ENCODE assay signal across 10 mouse cellular contexts in the genomic region with DNA sequence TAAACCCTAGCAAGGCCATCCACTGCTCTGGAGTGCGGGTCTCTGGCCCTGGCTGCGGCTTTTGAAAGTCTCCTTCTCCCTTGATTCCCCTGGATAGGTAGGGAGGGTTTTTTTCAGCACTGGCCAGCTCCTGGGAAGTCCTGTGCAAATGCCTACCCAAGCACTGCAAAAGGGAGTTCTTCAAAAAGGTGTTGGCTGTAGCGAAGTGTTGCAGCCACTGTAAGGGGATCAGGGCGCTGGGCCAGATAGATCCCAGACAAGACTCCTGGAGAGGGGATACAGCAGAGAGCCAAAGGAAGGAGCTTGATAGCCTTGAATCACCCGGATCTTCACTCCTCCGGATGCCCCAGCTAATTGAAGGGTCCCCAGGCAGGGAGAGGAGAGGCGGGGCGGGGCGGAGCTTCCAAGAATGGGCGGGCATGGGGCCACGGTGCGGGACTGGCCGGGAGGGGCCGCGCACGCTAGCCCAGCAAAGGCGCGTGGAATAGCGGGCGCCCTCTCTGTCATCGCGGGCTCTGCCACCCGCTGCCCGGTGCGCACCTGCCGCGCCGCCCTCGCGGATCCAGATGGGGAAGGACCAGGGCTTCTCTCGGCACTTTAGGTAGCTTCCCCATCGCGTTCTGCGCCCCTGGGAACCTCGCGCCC. TPM values are rescaled to one million over a fixed set of nuclear protein-coding genes. Genes with fewer than 3 reads are reported as not detected.
DNase-seq lines count a peak whose midpoint lies in the region; ATAC-seq and TF ChIP-seq lines count a peak whose summit lies in the region.
"Had no signal": no experiment of that assay in that cellular context is flagged by ENCODE, and none has a peak within 500 bp of the region (broad histone marks: within the 10 kb centered on the region; RNA-seq: fewer than 3 reads in every experiment).

No protein-coding gene starts in this region.

- peak overlapping the region; percentile 42 for H3K4me2 ChIP-seq in kidney, embryonic 14.5 days (replicated peaks; ENCODE audit: low read depth, low read length)
- peak overlapping the region; percentile 58 for H3K4me2 ChIP-seq in forebrain, embryonic 13.5 days
- 0 out of 2 replicates have a peak overlapping the region, but pooled peaks have one; percentile 13 for H3K4me2 ChIP-seq in liver, postnatal 0 days (ENCODE audit: low read depth, low read length)

- H3K9me3 ChIP-seq in kidney, embryonic 14.5 days (ENCODE audit: control insufficient read depth, low read length), result no peaks in the 10 kb centered on the region
- no peaks in the 10 kb centered on the region for H3K9me3 ChIP-seq in forebrain, embryonic 13.5 days (replicated peaks)
- H3K9me3 ChIP-seq in liver, postnatal 0 days (ENCODE audit: low read length), result no peaks in the 10 kb centered on the region

- H3K27me3 ChIP-seq in kidney, embryonic 14.5 days (ENCODE audit: control insufficient read depth, insufficient read depth, low read length), result peaks cover 76% of the 10 kb centered on the region
- H3K27me3 ChIP-seq in forebrain, embryonic 13.5 days, result peaks cover 94% of the 10 kb centered on the region
- H3K27me3 ChIP-seq in liver, postnatal 0 days (ENCODE audit: insufficient read depth, low read length), result peaks cover 74% of the 10 kb centered on the region

- H3K4me1 ChIP-seq in kidney, embryonic 14.5 days (ENCODE audit: control insufficient read depth, insufficient read depth, low read length), result 0 out of 2 replicates have a peak, but pooled peaks cover 6% of the 10 kb centered on the region
- peaks cover 25% of the 10 kb centered on the region for H3K4me1 ChIP-seq in forebrain, embryonic 13.5 days
- peaks cover 3% of the 10 kb centered on the region; the same call in 1 of the 2 replicates for H3K4me1 ChIP-seq in liver, postnatal 0 days (ENCODE audit: insufficient read depth)

- H3K4me3 ChIP-seq in kidney, embryonic 14.5 days (ENCODE audit: low read length), result peak overlapping the region; percentile 30
- peak overlapping the region; percentile 31 for H3K4me3 ChIP-seq in forebrain, embryonic 13.5 days
- H3K4me3 ChIP-seq in liver, postnatal 0 days (ENCODE audit: low read depth, low read length), result 0 out of 2 replicates have a peak overlapping the region, but pooled peaks have one; percentile 4

- no peaks in the 10 kb centered on the region for H3K36me3 ChIP-seq in kidney, embryonic 14.5 days (ENCODE audit: control insufficient read depth, insufficient read depth, low read length)
- H3K36me3 ChIP-seq in forebrain, embryonic 13.5 days (ENCODE audit: poor library complexity, severe bottlenecking), result no peaks in the 10 kb centered on the region
- no peaks in the 10 kb centered on the region for H3K36me3 ChIP-seq in liver, postnatal 0 days (replicated peaks; ENCODE audit: insufficient read depth, low read length)

- no peak for ATAC-seq in kidney, embryonic 14.5 days (ENCODE audit: low FRiP score, low TSS enrichment)
- ATAC-seq in forebrain, embryonic 13.5 days, result no peak
- no peak for ATAC-seq in liver, postnatal 0 days
- ATAC-seq: inflammation-experienced regulatory T-cells, adult 6 months had no signal

- no peak for TF ChIP-seq CTCF in liver, postnatal 0 days (IDR thresholded peaks at IDR 0.05; ENCODE audit: low read depth)

- no peak for DNase-seq in kidney, adult 9 months
- peak; percentile 20 for DNase-seq in brain, adult 2 months (ENCODE audit: low read depth, low spot score)
- no peak for DNase-seq in liver, postnatal 0 days
- no peak for DNase-seq in urinary bladder, postnatal 14 days (ENCODE audit: low spot score)
- DNase-seq in thymus, postnatal 36 days, result no peak
- no peak for DNase-seq in right cerebral cortex, postnatal 36 days (ENCODE audit: low spot score in 2 of 2)
- DNase-seq: spleen, adult 18-20 months had no signal

- 1% methylated on average over 36 of the region's 36 CpGs for WGBS in kidney, embryonic 14.5 days
- whole genome bisulfite sequencing in forebrain, embryonic 13.5 days, result under 1% methylated on average over 31 of the region's 36 CpGs
- WGBS in liver, postnatal 0 days (ENCODE audit: insufficient replicate concordance), result 2% methylated on average over 34 of the region's 36 CpGs

- H3K9ac ChIP-seq in kidney, embryonic 14.5 days (ENCODE audit: low read depth, low read length), result no peak overlapping the region
- H3K9ac ChIP-seq in forebrain, embryonic 13.5 days, result peak overlapping the region; percentile 14; the same call in 1 of the 2 replicates
- no peak overlapping the region for H3K9ac ChIP-seq in liver, postnatal 0 days (replicated peaks)

- H3K27ac ChIP-seq in kidney, embryonic 14.5 days (ENCODE audit: low read depth, low read length), result no peak overlapping the region
- H3K27ac ChIP-seq in forebrain, embryonic 13.5 days, result no peak overlapping the region
- no peak overlapping the region for H3K27ac ChIP-seq in liver, postnatal 0 days (ENCODE audit: low read depth)

- no peak for TF ChIP-seq EP300 in liver, postnatal 0 days (IDR thresholded peaks at IDR 0.05; ENCODE audit: low read depth)

RNA-seq across cellular contexts. Expression of a gene that starts 12.6 kb away (rescaled TPM):
- polyA plus RNA-seq in kidney, embryonic 14.5 days (2014; fragmentation: Nextera tagmentation; extraction: Ambion mirVana), result 0.06 and 0.20 TPM in 2 replicates
- 0.15 and 0.23 TPM in 2 replicates for polyA plus RNA-seq in forebrain, embryonic 13.5 days (2015; fragmentation: Nextera tagmentation; extraction: Ambion mirVana)
- not detected in 2 replicates for polyA plus RNA-seq in liver, postnatal 0 days (2015; fragmentation: Nextera tagmentation; extraction: Ambion mirVana)
- polyA plus RNA-seq: inflammation-experienced regulatory T-cells, adult 6 months had no signal

RNA-seq across cellular contexts. Expression of a gene that starts 33.9 kb away (rescaled TPM):
- 351 and 359 TPM in 2 replicates for polyA plus RNA-seq in kidney, embryonic 14.5 days (2014; fragmentation: Nextera tagmentation; extraction: Ambion mirVana)
- 146 and 148 TPM in 2 replicates for polyA plus RNA-seq in forebrain, embryonic 13.5 days (2015; fragmentation: Nextera tagmentation; extraction: Ambion mirVana)
- 146 and 160 TPM in 2 replicates for polyA plus RNA-seq in liver, postnatal 0 days (2015; fragmentation: Nextera tagmentation; extraction: Ambion mirVana)

RNA-seq across cellular contexts. Expression of a gene that starts 40.7 kb away (rescaled TPM):
- 63.4 and 86.2 TPM in 2 replicates for polyA plus RNA-seq in kidney, embryonic 14.5 days (2014; fragmentation: Nextera tagmentation; extraction: Ambion mirVana)
- polyA plus RNA-seq in forebrain, embryonic 13.5 days (2015; fragmentation: Nextera tagmentation; extraction: Ambion mirVana), result 68.4 and 78.9 TPM in 2 replicates
- polyA plus RNA-seq in liver, postnatal 0 days (2015; fragmentation: Nextera tagmentation; extraction: Ambion mirVana), result 32.8 and 34.6 TPM in 2 replicates

RNA-seq across cellular contexts. Expression of a gene that starts 54.6 kb away (rescaled TPM):
- 34.5 and 39.9 TPM in 2 replicates for polyA plus RNA-seq in kidney, embryonic 14.5 days (2014; fragmentation: Nextera tagmentation; extraction: Ambion mirVana)
- 50.0 and 51.5 TPM in 2 replicates for polyA plus RNA-seq in forebrain, embryonic 13.5 days (2015; fragmentation: Nextera tagmentation; extraction: Ambion mirVana)
- polyA plus RNA-seq in liver, postnatal 0 days (2015; fragmentation: Nextera tagmentation; extraction: Ambion mirVana), result 12.5 and 12.8 TPM in 2 replicates
